Mouse (Mus musculus): ENCODE results near the gene Ang4.

Ang4 gene

GRCm38 (mm10) chr14:51773490-51773889, at the start of gene Ang4:
Gene Ang4 (minus strand): TSS chr14:51773590.
- no peak for DNase-seq

GRCm38 (mm10) chr14:51799746-51800145, 26.4 kb upstream of the Ang4 start, which contains the start of gene AY358078:
Gene AY358078 (plus strand): TSS chr14:51800046.
- no peak for DNase-seq

GRCm38 (mm10) chr14:51794106-51794505, 20.7 kb upstream of the Ang4 start:
- DNase-seq: no peak

GRCm38 (mm10) chr14:51789196-51789595, 15.8 kb upstream of the Ang4 start:
- DNase-seq: no peak

GRCm38 (mm10) chr14:51787061-51787460, 13.7 kb upstream of the Ang4 start:
- DNase-seq: no peak

GRCm38 (mm10) chr14:51786335-51786734, 12.9 kb upstream of the Ang4 start:
- DNase-seq: no peak

GRCm38 (mm10) chr14:51778865-51779481, 5.6 kb upstream of the Ang4 start:
- DNase-seq: no peak

- DNase-seq: no peak
These were observed 4.4 kb upstream of the Ang4 start for GRCm38 (mm10) chr14:51777791-51778190.

GRCm38 (mm10) chr14:51771378-51771777, 2.0 kb downstream of the Ang4 start:
- DNase-seq: peak; percentile 35

GRCm38 (mm10) chr14:51755944-51756343, 17.4 kb downstream of the Ang4 start:
- DNase-seq: no peak

GRCm38 (mm10) chr14:51740347-51741170, 32.8 kb downstream of the Ang4 start:
- DNase-seq: no peak

- no peak for DNase-seq
These were observed 34.0 kb downstream of the Ang4 start for GRCm38 (mm10) chr14:51739150-51739993.

GRCm38 (mm10) chr14:51738411-51739149, 34.8 kb downstream of the Ang4 start:
- no peak for DNase-seq

GRCm38 (mm10) chr14:51737967-51738366, 35.4 kb downstream of the Ang4 start:
- DNase-seq: no peak

GRCm38 (mm10) chr14:51717083-51717482, 56.3 kb downstream of the Ang4 start, which contains the start of gene Gm5800:
Gene Gm5800 (minus strand): TSS chr14:51717183.
- DNase-seq: no peak
